Mouse (Mus musculus) E14TG2a.4 (cell line): ENCODE measurements around the gene Lrrc8d.

Source experiments
- CTCF ChIP-seq: conservative IDR thresholded peaks from 2 replicates; pipeline ENCODE4 v1.5.1; 2014; ENCODE audit warnings: low read length
- NANOG ChIP-seq: IDR thresholded peaks from 2 replicates; pipeline ENCODE4 v1.6.1; 2014; ENCODE audit warnings: borderline replicate concordance, low read length, mixed read lengths
- POU5F1 ChIP-seq: IDR thresholded peaks from 2 replicates; pipeline ENCODE4 v1.6.1; 2014; ENCODE audit warnings: low read length, borderline replicate concordance

DNA sequence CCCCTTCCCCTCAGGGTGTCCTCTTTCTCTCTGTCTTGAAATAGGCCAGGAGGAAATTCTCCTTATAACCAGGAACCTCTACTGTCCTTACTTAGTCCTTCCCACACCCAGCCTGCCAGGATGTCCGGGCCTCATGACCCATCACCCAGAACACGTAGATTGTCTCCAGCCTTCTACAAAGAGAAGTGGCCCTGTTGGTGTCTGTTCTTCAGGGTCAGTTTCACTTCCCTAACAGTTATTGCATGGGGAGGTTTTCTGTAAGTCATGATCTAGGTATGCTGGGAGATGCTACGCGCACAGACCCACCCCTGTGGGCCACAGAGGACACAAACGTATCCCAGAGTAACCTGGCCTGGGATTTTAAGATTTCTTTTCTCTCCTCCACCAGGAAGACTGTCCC is 37.9 kb upstream of the Lrrc8d start:
- no peak for TF ChIP-seq CTCF
- TF ChIP-seq NANOG = no peak
- no peak for TF ChIP-seq POU5F1
